Mouse (Mus musculus): ENCODE measurements at regions not wholly inside any gene's neighbourhood (a gene's known extent, or its start where the extent isn't known, plus 50 kb on each side); places are given as distances from the start of the nearest gene placed in this dataset.

- DNase-seq = no peak
Observed at GRCm38 (mm10) chr3:35235772-35236171, 518.1 kb upstream of the Atp11b start.

GRCm38 (mm10) chr3:35237342-35237741 is 516.6 kb upstream of the Atp11b start:
- DNase-seq = no peak

- no peak for DNase-seq
Observed at GRCm38 (mm10) chr3:35242349-35242748, 511.6 kb upstream of the Atp11b start.

GRCm38 (mm10) chr3:35242871-35243529 is 510.9 kb upstream of the Atp11b start:
- DNase-seq = no peak

GRCm38 (mm10) chr3:35245003-35245402 is 508.9 kb upstream of the Atp11b start:
- DNase-seq = no peak

- no peak for DNase-seq
Observed at GRCm38 (mm10) chr3:35245946-35246665, 507.8 kb upstream of the Atp11b start.

- DNase-seq = no peak
Observed at GRCm38 (mm10) chr3:35249160-35249559, 504.7 kb upstream of the Atp11b start.

GRCm38 (mm10) chr3:35250092-35250749 is 503.7 kb upstream of the Atp11b start:
- DNase-seq = no peak

- DNase-seq = no peak
Observed at GRCm38 (mm10) chr3:35253861-35254260, 500.0 kb upstream of the Atp11b start.

GRCm38 (mm10) chr3:35260936-35261335 is 493.0 kb upstream of the Atp11b start:
- no peak for DNase-seq

GRCm38 (mm10) chr3:35268949-35269348 is 485.0 kb upstream of the Atp11b start:
- DNase-seq = no peak

- no peak for DNase-seq
Observed at GRCm38 (mm10) chr3:35269977-35270880, 483.7 kb upstream of the Atp11b start.

GRCm38 (mm10) chr3:35273546-35273945 is 480.4 kb upstream of the Atp11b start:
- DNase-seq = no peak

GRCm38 (mm10) chr3:35280981-35281380 is 472.9 kb upstream of the Atp11b start:
- no peak for DNase-seq

GRCm38 (mm10) chr3:35282106-35282505 is 471.8 kb upstream of the Atp11b start:
- no peak for DNase-seq

- DNase-seq = no peak
Observed at GRCm38 (mm10) chr3:35294771-35295170, 459.1 kb upstream of the Atp11b start.

GRCm38 (mm10) chr3:35295746-35296145 is 458.2 kb upstream of the Atp11b start:
- DNase-seq = no peak

- no peak for DNase-seq
Observed at GRCm38 (mm10) chr3:35299036-35299435, 454.9 kb upstream of the Atp11b start.

- DNase-seq = no peak
Observed at GRCm38 (mm10) chr3:35306013-35306412, 447.9 kb upstream of the Atp11b start.

- DNase-seq = no peak
Observed at GRCm38 (mm10) chr3:35314177-35314576, 439.7 kb upstream of the Atp11b start.

- DNase-seq = no peak
Observed at GRCm38 (mm10) chr3:35315162-35315561, 438.7 kb upstream of the Atp11b start.

GRCm38 (mm10) chr3:35318348-35318747 is 435.6 kb upstream of the Atp11b start:
- no peak for DNase-seq

- no peak for DNase-seq
Observed at GRCm38 (mm10) chr3:35320844-35321393, 433.0 kb upstream of the Atp11b start.
